Mouse (Mus musculus) kidney, postnatal 4 days (tissue): ENCODE results near the gene Tectb.
"Not testable (repeated sequence)": the region's sequence is repeated elsewhere in the genome, so short reads cannot be mapped to it uniquely, and the experiment has no call there.

Source experiments
- DNase-seq, 2 experiments: peaks; one replicate each; pipeline ENCODE4 v3.0.0; 2021; ENCODE audit warnings: mixed read lengths in 2 of 2

Gene Tectb

DNA sequence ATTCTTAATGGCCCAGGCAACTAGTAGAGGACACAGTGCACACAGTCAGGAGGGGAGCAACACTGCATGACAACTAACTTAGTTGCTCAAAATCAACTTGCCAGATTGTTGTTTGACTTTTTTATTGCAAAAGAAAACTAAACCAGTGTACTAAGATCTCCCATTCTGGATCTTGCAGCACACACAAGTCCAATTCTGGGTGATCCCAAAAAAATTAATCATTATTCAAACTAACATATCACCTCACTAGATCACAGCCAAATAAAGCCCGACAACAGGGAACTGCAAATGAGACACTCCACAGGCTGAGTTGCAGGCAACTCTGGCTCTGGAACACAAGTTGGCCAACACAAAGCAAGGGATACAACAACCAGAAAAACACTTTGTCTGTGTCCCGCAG lies 13.8 kb upstream of the Tectb start:
- no peak for DNase-seq

DNA sequence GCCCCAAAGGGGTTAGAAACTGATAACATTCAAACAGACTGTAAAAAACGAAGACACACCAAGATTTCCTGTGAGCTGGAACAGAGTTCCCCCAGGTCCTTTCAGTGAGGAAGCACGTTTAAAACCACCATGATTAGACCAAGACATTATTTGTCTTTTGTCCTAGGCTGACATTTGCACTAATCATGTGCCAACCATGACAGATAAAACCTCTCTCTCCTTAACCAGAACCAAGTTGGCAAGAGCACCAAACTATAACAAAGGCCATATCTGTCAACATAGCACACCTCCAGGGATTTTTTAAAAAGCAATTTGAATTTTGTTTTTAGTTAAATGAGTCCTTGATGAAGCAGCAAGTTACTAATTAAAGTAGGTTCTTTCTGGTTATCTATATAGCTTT lies 12.8 kb upstream of the Tectb start:
- DNase-seq, result no peak

DNA sequence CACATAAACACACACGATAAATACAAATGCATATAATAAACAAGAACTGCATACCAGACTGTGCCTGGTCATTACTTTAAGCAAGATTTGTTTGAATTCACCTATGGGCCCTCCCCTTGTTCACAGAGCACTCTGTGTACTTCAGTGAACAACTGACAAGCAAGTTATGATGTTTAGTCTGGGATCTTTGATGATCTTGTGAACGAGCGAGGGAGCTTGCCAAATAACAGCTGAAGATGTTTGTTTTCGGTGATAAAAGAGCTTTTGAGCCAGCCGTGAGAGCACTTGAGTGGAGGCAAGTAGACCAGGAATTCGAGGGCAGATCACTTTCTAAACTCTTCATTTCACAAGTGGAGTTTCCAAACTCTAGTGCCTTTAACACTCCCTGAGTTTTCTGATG lies 12.2 kb upstream of the Tectb start:
- DNase-seq, result no peak

DNA sequence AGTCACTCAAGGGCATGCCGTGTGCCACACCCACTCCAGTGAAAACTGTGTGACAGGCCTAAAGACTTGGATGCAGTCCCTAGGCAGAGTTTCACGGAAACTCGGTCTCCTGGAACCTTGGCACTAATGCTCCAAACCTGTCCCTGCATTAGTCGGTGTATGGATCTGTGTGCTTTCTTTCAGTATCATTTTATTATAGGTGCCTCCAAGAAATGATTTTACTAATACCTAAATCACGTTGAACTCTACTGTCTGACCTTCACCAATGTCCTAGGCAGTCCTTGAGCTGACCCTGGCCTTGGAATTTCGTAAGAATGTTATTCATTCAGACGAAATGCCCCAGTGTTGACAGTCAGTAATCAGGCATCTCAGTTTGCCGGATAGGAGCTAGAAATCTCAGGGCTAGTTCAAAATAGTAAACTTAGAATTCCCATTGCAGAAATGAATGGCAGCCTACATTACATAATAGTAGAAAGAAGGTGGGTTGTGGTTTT lies 11.2 kb upstream of the Tectb start:
- DNase-seq, result not testable (repeated sequence)

DNA sequence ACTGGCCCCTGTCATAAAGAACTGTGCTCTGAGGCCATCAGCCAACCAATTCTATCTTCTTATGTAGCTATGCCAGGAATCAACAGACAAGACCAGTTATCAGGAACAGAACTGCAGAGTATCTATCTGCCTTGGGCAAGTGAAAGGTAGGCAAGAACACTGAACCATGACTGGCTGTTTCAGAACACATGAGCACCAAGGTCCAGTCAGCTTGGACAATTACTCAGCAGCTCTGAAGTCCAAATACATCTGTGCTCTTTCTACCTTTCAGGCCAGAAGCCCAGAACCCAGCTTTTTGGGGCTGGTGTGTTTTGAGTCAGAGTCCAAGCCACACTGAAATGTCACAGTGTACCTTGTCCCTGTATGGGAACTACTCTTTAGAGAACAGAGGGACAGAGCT lies 10.1 kb upstream of the Tectb start:
- no peak for DNase-seq

DNA sequence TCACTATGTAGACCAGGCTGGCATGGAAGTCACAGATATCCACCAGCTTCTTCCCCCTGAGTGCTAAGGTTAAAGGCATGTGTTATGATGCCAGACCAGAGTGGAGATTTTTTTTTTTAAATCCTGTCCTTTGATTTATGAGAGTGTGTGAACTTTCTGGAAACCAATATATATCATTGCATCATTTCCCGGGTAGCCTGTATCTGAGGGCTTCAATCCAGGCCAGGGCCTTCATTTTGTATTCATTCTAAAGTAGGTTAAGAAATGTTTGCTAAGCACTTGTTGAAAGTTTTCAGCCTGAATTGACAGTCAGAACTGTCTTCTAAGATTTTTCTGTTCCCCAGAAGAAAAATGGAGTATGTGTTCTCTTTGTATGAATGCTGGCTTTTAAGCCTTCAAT lies 8.9 kb upstream of the Tectb start:
- no peak for DNase-seq

DNA sequence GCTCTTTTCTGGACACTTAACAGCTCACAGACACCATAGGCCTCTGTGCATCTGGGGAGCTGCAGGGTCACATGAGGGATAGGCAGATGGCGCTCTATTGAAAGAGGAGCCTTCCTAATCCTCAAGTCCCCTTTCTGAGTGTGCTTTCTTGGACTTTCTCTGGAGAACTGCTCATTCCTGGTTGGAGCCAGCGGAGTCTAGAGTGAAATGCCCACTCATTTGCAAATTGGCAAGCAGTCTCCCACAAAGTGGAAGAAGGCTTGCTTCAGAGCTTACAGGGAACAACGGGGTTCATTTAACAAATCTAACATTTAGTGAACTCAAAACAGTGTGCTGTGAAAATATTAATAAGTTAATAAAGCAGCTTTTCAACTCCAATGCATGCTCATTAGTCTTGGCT lies 3.4 kb upstream of the Tectb start:
- DNase-seq, result no peak

DNA sequence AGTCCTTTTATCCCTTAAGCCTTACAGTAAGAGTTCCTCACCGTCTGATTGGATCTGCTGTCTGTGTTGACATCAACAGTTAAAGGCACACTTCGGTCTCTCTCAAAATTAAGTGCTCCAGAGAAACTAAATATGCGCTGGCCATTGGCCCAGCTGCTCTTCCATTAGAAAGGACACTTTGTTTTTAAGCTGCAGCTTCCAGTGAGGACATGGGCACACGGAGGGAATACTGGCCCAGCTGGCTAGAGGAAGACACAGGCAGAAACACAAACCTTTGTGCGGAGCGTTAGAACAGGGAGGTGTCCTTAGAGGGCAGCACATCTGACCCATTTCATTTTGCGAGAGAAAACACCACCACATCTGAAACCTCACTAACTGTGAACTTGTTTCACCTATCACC lies 3.9 kb downstream of the Tectb start:
- DNase-seq, result no peak

DNA sequence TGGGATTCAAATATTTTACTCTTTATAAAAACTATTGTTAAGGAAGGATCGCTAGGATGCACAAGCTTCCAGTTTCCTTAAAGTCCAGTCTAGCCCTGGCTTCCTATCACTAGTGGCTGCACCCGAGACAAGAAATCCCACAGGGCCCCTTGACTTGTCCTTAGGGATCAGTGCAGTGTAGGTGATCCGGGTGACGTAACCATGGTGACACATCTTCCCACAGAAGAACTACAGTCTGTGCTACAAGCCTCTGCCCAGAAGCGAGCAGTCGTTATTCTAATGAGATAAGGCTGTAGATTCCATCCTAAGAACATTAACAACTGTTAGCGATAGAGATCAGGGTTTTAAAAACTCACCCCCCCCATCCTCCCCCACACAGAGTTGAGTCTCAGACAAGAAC lies 4.5 kb downstream of the Tectb start:
- DNase-seq, result no peak

DNA sequence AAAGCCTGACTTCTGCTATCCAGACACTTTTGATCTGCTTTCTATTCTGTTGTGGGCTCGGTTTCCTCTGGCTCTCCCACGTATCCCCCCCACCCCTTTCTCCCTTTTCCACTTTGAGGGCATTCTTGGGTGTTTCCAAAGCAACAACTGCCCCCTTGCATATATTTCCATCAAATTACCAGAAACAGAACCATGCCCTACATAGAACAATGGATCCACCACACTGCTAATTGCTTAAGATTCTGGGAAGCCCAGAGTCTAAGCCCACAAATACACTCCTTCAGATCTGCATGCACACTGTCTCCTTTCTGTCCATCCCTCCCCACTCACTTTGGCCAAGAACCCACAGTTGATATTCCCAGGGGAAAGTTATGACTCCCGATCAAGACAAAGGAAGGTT lies 5.1 kb downstream of the Tectb start:
- no peak for DNase-seq

DNA sequence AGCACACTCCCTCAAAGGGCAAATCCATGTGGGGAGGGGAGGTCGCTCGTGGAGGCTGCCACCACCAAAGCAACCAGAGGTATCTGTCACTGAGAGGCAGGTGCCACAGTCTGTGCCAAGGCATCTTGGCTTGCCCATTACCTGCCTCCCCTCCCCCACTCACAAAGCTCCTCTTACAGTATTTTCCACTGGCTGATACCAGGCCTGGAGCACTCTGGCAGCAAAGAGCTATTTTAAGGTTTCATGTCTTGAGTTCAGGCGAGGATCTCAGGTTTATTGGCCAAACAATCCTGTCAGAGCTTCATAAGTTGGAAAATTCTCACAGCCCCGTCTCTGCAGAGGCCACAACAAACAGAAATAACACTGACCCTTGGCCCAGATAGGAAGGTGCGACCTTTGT lies 9.5 kb downstream of the Tectb start:
- DNase-seq, result no peak

DNA sequence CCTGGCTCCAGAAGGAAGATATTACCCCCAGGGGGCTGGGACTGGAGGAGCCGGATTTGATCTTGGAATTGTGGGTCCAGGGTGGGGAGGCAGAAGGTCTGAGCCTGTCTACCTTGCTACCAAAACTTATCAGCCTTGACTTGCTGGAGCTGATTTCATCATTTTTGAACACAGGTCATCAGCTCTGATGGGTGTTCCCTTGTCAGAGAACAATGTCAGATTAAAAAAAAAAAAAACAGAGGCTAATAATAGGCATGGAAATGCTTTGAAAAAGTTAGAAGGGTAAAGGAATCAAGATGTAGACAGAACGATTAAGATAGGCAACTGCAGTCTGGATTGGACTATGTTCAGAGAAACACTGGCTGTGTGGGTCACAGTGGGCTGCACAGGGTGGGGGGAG lies 11.1 kb downstream of the Tectb start:
- DNase-seq, result no peak

DNA sequence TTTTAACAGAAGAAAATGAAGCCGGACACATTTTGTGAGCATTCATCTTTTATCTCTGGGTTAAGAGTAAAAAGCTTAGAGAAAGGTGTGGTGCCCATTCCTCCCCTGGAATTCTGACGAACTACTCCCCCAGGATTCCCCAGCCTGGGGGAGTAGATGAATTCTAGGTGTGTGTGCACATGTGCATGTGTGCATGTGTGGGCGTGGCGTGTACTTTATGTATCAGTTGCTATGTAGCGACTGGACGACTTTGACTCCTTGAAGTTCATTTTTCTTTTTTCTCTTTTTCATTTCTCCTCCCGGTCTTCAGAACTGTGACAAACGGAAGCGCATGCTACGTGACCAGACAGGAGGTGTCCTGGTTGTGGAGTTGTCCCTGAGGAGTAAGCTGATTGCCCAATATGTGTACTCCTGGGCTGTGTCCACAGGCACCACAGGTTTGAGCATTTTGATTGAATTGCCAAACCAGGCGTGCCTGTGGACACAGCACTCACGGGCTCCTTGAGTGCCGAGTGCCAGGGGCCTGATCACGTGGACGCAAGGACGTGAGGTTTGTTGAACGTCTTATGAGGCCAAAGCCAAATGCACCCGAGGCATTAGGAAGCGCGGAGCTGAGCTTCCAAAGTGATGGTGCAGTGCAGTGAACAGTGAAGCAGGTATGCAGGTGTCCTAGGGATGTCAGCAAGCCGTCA lies 11.9 kb downstream of the Tectb start:
- no peak for DNase-seq

DNA sequence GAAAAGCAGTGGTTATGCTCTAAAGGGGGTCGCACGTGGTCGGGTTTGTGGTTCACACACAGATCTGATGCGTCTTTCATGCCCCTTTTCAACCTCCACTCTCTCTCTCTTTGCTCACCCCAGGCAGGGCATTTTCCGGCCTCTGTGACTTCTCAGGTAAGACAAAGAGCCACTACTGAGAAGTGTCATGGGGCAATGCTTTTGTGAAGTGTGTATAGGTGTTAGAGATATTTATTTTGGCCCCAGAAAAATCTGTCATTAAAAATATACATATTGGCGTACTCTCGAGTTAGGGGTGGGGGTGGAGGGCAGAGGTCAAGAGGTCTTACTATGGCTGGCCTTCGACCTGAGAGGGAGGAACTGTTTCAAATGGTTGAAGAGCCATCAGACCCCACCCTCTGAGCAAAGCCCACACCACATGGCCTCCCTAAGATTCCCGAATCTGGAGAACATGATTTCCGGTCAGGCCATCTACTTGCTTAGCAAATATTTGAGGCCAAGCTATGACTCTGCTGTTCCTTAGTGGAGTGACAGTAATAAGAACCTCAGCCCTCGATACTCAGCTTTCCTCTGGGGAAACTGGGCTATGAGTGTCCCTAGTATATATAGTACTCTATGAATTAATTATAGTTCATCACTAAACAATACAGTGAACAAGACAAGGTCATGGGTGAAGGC lies 13.3 kb downstream of the Tectb start:
- DNase-seq, result no peak

DNA sequence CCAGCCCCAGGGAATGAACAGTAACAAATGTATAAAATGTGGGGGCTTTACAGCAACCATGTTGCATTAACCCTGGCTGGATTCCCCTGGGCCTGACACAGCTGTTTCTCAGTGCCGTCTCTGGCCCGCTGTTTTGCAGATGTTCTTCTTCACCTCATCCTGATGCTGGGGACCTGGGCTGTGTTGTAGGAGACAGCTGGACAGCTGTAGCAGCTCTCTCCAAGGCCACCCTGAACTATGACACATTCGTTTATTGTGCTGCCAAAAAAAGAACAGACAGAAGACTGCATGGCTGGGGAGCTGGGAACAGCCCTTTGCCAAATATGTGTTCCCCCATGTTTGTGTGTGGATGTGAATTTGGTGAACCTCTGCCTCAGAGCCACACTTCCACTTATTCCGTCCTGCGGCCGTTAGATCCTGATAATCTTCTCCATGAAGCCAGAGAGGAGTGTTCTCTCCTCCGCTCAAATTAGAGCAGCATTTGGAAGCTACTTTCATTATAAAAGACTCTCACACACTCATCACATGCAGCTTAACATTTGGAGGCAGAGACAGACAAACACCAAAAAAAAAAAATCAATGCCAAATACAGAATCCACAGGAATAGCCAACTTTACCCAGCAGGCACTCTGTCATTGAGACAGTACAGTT lies 14.1 kb downstream of the Tectb start:
- peak; percentile 67 to 76 for DNase-seq

DNA sequence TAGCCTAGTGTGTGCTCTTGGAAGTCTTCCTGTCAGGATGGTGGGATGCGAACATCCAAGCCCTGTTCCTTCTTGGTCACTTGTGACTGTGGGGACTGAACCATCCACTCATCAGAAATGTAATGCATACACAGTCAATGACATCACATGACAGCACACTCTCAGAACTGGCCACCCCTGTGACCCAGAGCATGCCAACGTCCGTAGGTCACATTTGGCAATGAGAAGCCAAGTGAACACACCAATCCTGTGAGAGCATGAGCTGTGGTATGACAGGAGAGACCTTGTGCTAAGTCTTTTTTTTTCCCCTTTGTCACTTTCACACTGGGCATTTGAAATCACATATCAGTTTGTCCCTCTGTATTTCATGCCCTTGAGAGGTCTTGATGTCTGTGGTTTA lies 15.0 kb downstream of the Tectb start:
- DNase-seq, result no peak

DNA sequence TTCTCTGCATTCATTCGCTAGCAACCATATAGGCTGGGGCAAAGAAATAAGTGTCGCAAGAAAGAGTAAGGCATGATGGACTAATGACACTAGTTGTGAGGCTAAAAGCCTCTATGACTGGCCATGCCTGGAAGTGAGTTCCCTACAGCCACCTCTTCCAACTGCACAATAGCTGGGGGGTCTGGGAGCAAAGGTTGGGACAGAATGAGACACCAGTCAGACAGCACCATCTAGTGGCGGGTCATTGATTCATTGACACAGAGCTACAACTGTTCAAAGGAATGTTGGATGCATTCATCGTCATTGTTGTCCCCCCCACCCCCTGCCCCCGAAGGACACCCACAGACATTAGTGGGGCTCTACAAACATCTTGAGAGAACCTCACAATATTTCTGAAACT lies 17.8 kb downstream of the Tectb start:
- peak; percentile 82 to 86 for DNase-seq

DNA sequence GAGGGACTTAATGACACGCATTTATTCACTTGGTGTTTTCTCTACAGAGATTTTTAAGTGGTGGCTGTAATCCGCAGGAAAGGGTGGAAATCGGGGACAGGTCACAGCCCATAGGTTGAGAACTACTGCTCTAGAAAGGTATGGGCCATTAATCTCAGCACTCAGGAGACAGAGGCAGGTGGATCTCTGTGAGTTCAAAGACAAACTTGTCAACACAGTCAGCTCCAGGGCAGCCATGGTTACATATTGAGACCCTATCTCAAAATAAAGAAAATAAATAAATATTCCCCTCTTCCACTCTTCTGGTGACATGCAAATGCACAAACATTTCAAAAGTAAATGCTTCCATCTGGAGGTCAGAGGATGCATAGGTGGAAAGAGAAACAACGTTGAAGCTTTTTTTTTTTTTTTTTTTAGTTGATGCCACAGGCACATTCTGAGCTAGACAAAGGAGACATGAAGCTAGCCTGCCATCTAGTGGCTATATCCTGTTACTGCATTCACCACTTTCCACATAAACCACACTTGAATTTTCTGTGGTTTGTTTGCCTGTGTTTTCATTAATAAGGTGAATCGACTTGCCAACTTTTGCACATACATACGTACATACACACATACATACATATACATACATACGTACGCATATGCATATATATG lies 26.1 kb downstream of the Tectb start:
- peak; percentile 41 to 55 for DNase-seq

DNA sequence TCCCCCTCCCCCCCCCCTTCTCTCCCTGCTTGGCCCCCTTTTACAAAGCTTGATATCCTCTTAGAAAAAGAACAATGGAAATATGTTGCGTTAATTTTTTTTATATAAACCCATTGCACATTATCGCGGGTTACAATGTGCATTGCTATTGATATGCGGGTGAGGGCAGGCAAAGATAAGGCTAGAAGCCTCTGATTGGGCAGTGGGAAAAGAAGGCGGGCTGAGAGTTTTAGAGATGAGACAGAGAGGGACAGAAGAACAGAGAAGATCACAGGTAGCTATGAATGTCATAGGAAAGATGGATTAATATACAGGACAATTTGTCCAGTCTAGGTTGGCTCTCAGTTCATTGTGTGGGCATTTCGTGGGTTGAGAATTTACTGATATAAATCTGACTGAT lies 26.7 kb downstream of the Tectb start:
- no peak for DNase-seq

DNA sequence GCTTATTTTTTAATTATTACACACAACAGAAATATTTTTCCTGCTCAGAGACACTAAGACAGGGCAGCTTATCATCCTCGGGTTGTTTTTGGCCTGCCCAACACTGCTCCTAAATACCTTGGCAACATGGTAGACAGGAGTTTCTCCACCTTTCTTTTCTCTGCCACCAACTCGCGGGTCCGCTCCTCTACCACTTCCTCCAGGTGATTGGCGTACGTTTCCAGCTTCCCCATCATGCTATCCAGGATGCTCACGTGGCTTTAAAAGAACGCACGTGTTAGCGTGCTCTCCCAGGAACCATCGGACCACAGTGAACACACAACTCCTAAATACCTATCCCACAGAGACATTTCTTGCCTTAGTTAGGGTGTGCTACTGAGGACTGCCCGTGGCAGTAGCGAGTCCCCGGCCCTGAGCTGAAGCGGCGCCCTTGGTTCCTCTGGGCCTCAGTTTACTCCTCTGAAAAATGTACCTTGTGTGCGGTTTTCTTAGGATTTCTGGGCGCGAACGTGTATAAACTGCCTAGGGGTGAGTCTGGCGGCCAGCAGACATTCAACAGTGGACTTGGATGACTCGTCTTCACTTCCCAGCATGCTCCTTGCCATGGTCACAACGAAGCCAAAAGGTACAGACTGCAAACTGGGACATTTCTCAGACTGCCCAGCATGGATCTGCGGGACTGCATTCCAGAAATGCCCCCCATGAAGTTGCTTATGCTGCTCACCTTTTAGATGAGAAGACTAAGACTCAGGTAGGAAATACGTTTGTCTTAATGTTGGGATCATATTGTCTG lies 27.4 kb downstream of the Tectb start:
- DNase-seq, result no peak

DNA sequence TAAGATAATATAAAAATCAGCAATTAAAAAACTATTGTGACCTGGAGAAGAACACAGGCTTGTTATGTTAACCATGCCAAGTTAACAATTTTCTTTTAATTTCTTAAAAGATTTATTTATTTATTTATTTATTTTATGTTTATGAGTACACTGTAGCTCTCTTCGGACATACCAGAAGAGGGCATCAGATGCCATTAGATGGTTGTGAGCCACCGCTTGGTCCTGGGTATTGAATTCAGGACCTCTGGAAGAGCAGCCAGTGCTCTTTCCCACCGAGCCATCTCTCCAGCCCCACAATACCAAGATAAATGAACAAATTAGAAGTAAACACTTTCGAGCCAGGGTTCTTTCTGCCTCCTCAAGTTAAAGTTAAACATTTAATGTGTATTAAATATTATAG lies 28.1 kb downstream of the Tectb start:
- DNase-seq, result no peak

DNA sequence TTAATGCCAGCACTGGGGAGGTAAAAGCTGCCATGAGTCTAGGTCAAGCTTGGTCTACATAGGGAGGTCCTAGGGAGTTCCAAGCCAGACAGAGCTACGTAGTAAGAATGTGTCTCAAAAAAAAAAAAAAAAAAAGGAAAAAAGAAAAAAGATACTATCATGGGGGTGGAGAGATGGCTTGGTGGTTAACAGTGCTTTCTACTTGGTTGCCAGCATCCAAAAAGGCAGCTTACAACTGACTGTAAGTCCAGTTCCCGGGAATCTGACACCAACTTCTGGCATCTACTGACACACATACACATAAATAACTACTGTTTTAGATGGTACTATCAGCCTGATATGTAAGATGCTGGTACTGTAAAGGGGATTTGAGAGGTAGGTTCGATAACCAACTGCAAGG lies 28.6 kb downstream of the Tectb start:
- DNase-seq, result no peak

DNA sequence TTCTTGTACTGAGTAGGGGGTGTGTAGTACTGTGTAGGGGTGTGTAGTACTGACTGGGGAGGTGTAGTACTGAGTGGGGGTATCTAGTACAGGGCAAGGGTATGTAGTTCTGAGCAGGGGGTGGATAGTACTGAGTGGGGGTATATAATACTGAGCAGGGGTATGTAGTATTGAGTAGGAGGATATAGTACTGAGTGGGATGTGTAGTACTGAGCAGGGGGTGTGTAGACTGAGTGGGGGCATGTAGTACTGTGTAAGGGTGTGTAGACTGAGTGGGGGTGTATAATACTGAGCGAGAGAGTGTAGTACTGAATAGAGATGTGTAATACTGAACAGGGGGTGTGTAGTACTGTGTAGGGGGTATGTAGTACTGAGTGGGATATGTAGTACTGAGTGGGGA lies 31.2 kb downstream of the Tectb start:
- DNase-seq, result no peak
